Mouse (Mus musculus) WW6 (cell line): Measurements from ENCODE around the gene Senp6.
A peak's percentile ranks its signal among the peaks of the same experiment; 100 is the strongest.
"Not testable (repeated sequence)": the region's sequence is repeated elsewhere in the genome, so short reads cannot be mapped to it uniquely, and the experiment has no call there.

Experiments
- DNase-seq: peaks from one replicate; pipeline ENCODE4 v3.0.0-alpha.2; 2013; ENCODE audit warnings: low read depth, low spot score

The Senp6 gene

GRCm38 (mm10) chr9:80074949-80075348 is 8.2 kb downstream of the Senp6 start:
- no peak for DNase-seq

- no peak for DNase-seq
Measured at GRCm38 (mm10) chr9:80080941-80081340, 14.2 kb downstream of the Senp6 start.

- DNase-seq: no peak
Measured at GRCm38 (mm10) chr9:80084429-80085092, 17.9 kb downstream of the Senp6 start.

GRCm38 (mm10) chr9:80085665-80086064 is 19.0 kb downstream of the Senp6 start:
- no peak for DNase-seq

GRCm38 (mm10) chr9:80086272-80086966 is 19.7 kb downstream of the Senp6 start:
- not testable (repeated sequence) for DNase-seq

GRCm38 (mm10) chr9:80089409-80089808 is 22.7 kb downstream of the Senp6 start:
- no peak for DNase-seq

GRCm38 (mm10) chr9:80096325-80096724 is 29.6 kb downstream of the Senp6 start:
- no peak for DNase-seq

- DNase-seq: no peak
Measured at GRCm38 (mm10) chr9:80145992-80146587, 79.4 kb downstream of the Senp6 start.

- no peak for DNase-seq
Measured at GRCm38 (mm10) chr9:80149594-80149993, 82.9 kb downstream of the Senp6 start.

GRCm38 (mm10) chr9:80155277-80155676 is 88.6 kb downstream of the Senp6 start:
- DNase-seq: no peak

- DNase-seq: no peak
Measured at GRCm38 (mm10) chr9:80156780-80157179, 90.1 kb downstream of the Senp6 start.

GRCm38 (mm10) chr9:80157840-80158465 is 91.2 kb downstream of the Senp6 start:
- DNase-seq: no peak

- no peak for DNase-seq
Measured at GRCm38 (mm10) chr9:80158937-80159336, 92.2 kb downstream of the Senp6 start.

GRCm38 (mm10) chr9:80161451-80161850 is 94.7 kb downstream of the Senp6 start:
- DNase-seq: no peak

- no peak for DNase-seq
Measured at GRCm38 (mm10) chr9:80163126-80163723, 96.5 kb downstream of the Senp6 start.

GRCm38 (mm10) chr9:80164191-80164590 is 97.5 kb downstream of the Senp6 start:
- no peak for DNase-seq

- DNase-seq: peak; percentile 64
Measured at GRCm38 (mm10) chr9:80164611-80165474, 98.1 kb downstream of the Senp6 start, which contains the start of gene Myo6. Gene Myo6, plus strand, starts transcription at chr9:80165031.

- DNase-seq: no peak
Measured at GRCm38 (mm10) chr9:80165690-80166089, 99.0 kb downstream of the Senp6 start.

GRCm38 (mm10) chr9:80166425-80166824 is 99.7 kb downstream of the Senp6 start:
- DNase-seq: no peak

- no peak for DNase-seq
Measured at GRCm38 (mm10) chr9:80167089-80167488, 100.4 kb downstream of the Senp6 start.

- no peak for DNase-seq
Measured at GRCm38 (mm10) chr9:80169551-80169950, 102.8 kb downstream of the Senp6 start.
